Mouse (Mus musculus) embryonic facial prominence, embryonic 11.5 days (tissue): ENCODE results near the gene Ppm1l. TPM values are rescaled to one million over a fixed set of nuclear protein-coding genes. Genes with fewer than 3 reads are reported as not detected.

ENCODE experiments used
- ATAC-seq: fragments of 200-750 bp; cut with Nextera tagmentation; replicated peaks from 2 replicates; pipeline ENCODE4 v1.8.0; 2017; ENCODE audit warnings: low read depth; ENCODE audit not compliant: insufficient number of reproducible peaks, low FRiP score, low TSS enrichment
- DNase-seq: peaks from one replicate; pipeline ENCODE4 v3.0.0-alpha.2; 2015; ENCODE audit warnings: low spot score
- H3K27ac ChIP-seq: fragments of 300-500 bp; sonication (generic); replicated peaks from 2 replicates; pipeline ENCODE4 v1.5.1; 2014; ENCODE audit warnings: mild to moderate bottlenecking, low read depth, low read length, control low read depth
- H3K27me3 ChIP-seq: fragments of 300-500 bp; sonication (generic); 2 replicates; pipeline ENCODE4 v1.6.1; 2014; ENCODE audit warnings: mild to moderate bottlenecking, low read length, moderate library complexity, mixed read lengths; ENCODE audit not compliant: control insufficient read depth, insufficient read depth
- H3K36me3 ChIP-seq: fragments of 300-500 bp; sonication (generic); replicated peaks from 2 replicates; pipeline ENCODE4 v1.6.1; 2014; ENCODE audit warnings: low read depth, mild to moderate bottlenecking, low read length, moderate library complexity, mixed read lengths; ENCODE audit not compliant: control insufficient read depth, insufficient read depth
- H3K4me1 ChIP-seq: fragments of 300-500 bp; sonication (generic); 2 replicates; pipeline ENCODE4 v1.6.1; 2014; ENCODE audit warnings: low read length, mixed read lengths; ENCODE audit not compliant: control insufficient read depth, insufficient read depth
- H3K4me2 ChIP-seq: fragments of 300-500 bp; sonication (generic); 2 replicates; pipeline ENCODE4 v1.6.1; 2014; ENCODE audit warnings: low read depth, mild to moderate bottlenecking, control low read depth, low read length, moderate library complexity
- H3K4me3 ChIP-seq: fragments of 300-500 bp; sonication (generic); 2 replicates; pipeline ENCODE4 v1.5.1; 2014; ENCODE audit warnings: low read depth, low read length, control low read depth
- H3K9ac ChIP-seq: fragments of 300-500 bp; sonication (generic); replicated peaks from 2 replicates; pipeline ENCODE4 v1.6.1; 2014; ENCODE audit warnings: mild to moderate bottlenecking, control low read depth, low read length
- H3K9me3 ChIP-seq: fragments of 300-500 bp; sonication (generic); replicated peaks from 2 replicates; pipeline ENCODE4 v1.6.1; 2016; ENCODE audit warnings: mild to moderate bottlenecking, low read length, inconsistent platforms, mixed read lengths; ENCODE audit not compliant: control insufficient read depth
- WGBS: fragments of 180-500 bp; shearing (Covaris S2); extraction: QIAGEN DNeasy Blood & Tissue Kit; methylation state at CpG from one replicate; pipeline ENCODE4 v1.1.7; 2014; 5-methylcytosine and 5-hydroxymethylcytosine counted together
- polyA plus RNA-seq: library from polyadenylated mRNA; unstranded; fragments of >200 nt; fragmentation: Nextera tagmentation; extraction: Ambion mirVana; gene quantifications from 2 replicates; pipeline ENCODE4 v1.2.1, GENCODE M21; 2014

The Ppm1l gene
- polyA plus RNA-seq, 1 experiment from 2014 or later: 9.3 TPM

DNA sequence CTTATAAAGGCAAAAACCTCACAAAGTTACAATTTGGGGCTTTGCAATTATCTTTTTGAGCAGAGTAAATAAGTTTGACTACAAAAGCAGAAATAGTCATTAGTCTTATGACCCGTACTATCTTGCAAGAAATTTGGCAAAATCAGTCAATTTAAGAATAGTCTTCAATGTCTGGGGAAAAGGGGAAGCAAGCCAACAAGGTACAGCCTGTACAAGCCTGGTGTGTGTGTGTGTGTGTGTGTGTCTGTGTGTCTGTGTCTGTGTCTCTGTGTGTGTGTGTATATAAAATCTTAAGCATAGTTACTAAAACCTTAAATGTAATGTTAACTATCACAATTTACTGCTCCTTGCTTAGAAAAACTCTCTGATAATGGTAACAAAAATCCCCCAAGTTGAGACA, 290.3 kb downstream of the Ppm1l start:
- Histone ChIP-seq H3K27me3 (no peaks in the 10 kb centered on the region), H3K4me1 (no peaks in the 10 kb centered on the region), H3K9ac (no peak overlapping the region), H3K27ac (no peak overlapping the region), H3K4me2 (no peak overlapping the region), H3K4me3 (no peak overlapping the region), H3K9me3 (no peaks in the 10 kb centered on the region), H3K36me3 (no peaks in the 10 kb centered on the region)
- 81% methylated on average over 1 of the region's 1 CpGs for whole genome bisulfite sequencing
- DNase-seq (no peak), ATAC-seq (no peak)

DNA sequence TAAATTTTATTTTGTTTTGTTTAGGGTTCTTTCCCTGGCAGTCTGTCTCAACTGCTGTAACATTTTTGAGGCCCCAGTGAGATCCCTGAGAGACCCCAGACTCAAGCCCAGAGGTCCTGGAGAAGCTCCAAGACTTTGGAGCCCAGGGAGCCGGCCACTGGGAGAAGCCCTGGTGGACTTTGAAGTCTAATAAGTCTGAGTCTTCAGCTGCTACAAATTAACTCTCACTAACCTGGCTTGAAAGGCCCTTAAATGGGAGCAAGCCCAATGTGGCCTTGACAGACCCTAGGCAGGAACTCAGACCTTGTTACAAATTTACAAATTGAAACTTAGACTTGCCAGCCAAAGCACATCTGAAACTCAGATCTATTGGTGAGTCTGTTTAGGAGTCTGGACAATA, 290.8 kb downstream of the Ppm1l start:
- no peak overlapping the region for H3K27ac ChIP-seq
- no peak for ATAC-seq
- no peak overlapping the region for H3K4me2 ChIP-seq
- DNase-seq: no peak
- no peaks in the 10 kb centered on the region for H3K36me3 ChIP-seq
- H3K9me3 ChIP-seq: no peaks in the 10 kb centered on the region
- H3K4me1 ChIP-seq: no peaks in the 10 kb centered on the region
- no peaks in the 10 kb centered on the region for H3K27me3 ChIP-seq
- H3K9ac ChIP-seq: no peak overlapping the region
- H3K4me3 ChIP-seq: no peak overlapping the region
- 43% methylated on average over 1 of the region's 1 CpGs for WGBS

DNA sequence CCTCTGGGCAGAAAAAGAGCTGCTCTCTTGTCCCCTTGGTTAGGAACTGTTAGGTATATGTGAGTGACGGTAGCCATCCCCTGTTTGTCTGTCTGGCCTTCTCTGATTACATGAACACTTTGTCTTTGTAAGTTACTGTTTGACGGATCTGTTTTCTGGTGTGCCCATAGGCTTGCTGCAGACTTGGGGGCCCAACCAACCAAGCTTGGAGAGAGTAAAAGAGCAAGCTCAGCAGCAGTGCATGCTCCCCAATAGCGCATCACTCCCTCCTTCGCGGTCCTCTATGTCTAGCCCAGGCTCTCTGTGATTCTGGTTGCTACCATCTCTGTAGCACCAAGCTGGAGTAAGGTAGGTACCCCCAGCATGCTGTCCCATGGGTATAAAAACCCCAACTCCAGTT, 291.2 kb downstream of the Ppm1l start:
- Histone ChIP-seq H3K9ac (no peak overlapping the region), H3K4me3 (no peak overlapping the region), H3K27ac (no peak overlapping the region), H3K4me2 (no peak overlapping the region), H3K4me1 (no peaks in the 10 kb centered on the region), H3K36me3 (no peaks in the 10 kb centered on the region), H3K9me3 (no peaks in the 10 kb centered on the region), H3K27me3 (no peaks in the 10 kb centered on the region)
- DNase-seq: no peak
- WGBS: 85% methylated on average over 5 of the region's 5 CpGs
- ATAC-seq: no peak

Other genes starting within 250 kb of the Ppm1l start
- gene Kpna4, start 189.7 kb upstream of the Ppm1l start, polyA plus RNA-seq: 46.2 and 51.3 TPM in 2 replicates
- gene Arl14, start 94.4 kb upstream of the Ppm1l start, polyA plus RNA-seq: not detected in 2 replicates